ENCODE assay signal across 8 mouse cellular contexts in genomic region chr16:17723325-17723626, GRCm38 (mm10). TPM values are rescaled to one million over a fixed set of nuclear protein-coding genes. Genes with fewer than 3 reads are reported as not detected.
DNase-seq lines count a peak whose midpoint lies in the region; ATAC-seq and TF ChIP-seq lines count a peak whose summit lies in the region.

No protein-coding gene starts in this region.

- no peak for ATAC-seq in heart, embryonic 12.5 days (ENCODE audit: insufficient number of reproducible peaks, low FRiP score)
- ATAC-seq in midbrain, embryonic 12.5 days (ENCODE audit: low FRiP score, low read depth): no peak
- ATAC-seq in midbrain, postnatal 0 days (ENCODE audit: low FRiP score): no peak
- ATAC-seq in neural tube, embryonic 14.5 days (ENCODE audit: low read depth): no peak

- intact Hi-C loops in heart, postnatal 14 days (cut with DNase I): no loop called here

- DNase-seq in heart, postnatal 14 days: no peak
- no peak for DNase-seq in midbrain, postnatal 0 days (ENCODE audit: low spot score)
- no peak for DNase-seq in limb, embryonic 10.5 days (ENCODE audit: low spot score)
- no peak for DNase-seq in frontal cortex, postnatal 36 days (ENCODE audit: low spot score in 2 of 2)
- DNase-seq in kidney, adult 11 months: no peak

- no peak for TF ChIP-seq CTCF in midbrain, postnatal 0 days (IDR thresholded peaks at IDR 0.05)

- no peaks in the 10 kb centered on the region for H3K9me3 ChIP-seq in heart, embryonic 12.5 days (replicated peaks)
- H3K9me3 ChIP-seq in midbrain, embryonic 12.5 days: no peaks in the 10 kb centered on the region
- H3K9me3 ChIP-seq in midbrain, postnatal 0 days (ENCODE audit: low read length): no peaks in the 10 kb centered on the region
- H3K9me3 ChIP-seq in limb, embryonic 10.5 days (replicated peaks): no peaks in the 10 kb centered on the region
- no peaks in the 10 kb centered on the region for H3K9me3 ChIP-seq in neural tube, embryonic 14.5 days (ENCODE audit: control insufficient read depth, low read length)

- H3K27ac ChIP-seq in heart, embryonic 12.5 days (ENCODE audit: poor library complexity, severe bottlenecking): no peak overlapping the region
- H3K27ac ChIP-seq in midbrain, embryonic 12.5 days (replicated peaks): no peak overlapping the region
- no peak overlapping the region for H3K27ac ChIP-seq in midbrain, postnatal 0 days (ENCODE audit: low read depth, low read length)
- H3K27ac ChIP-seq in limb, embryonic 10.5 days: peak overlapping the region; percentile 91
- no peak overlapping the region for H3K27ac ChIP-seq in neural tube, embryonic 14.5 days (ENCODE audit: low read depth, low read length)

- H3K36me3 ChIP-seq in heart, embryonic 12.5 days: no peaks in the 10 kb centered on the region
- H3K36me3 ChIP-seq in midbrain, embryonic 12.5 days: no peaks in the 10 kb centered on the region
- H3K36me3 ChIP-seq in midbrain, postnatal 0 days (ENCODE audit: insufficient read depth, low read length): no peaks in the 10 kb centered on the region
- H3K36me3 ChIP-seq in limb, embryonic 10.5 days: peaks cover 9% of the 10 kb centered on the region; the same call in 1 of the 2 replicates
- H3K36me3 ChIP-seq in neural tube, embryonic 14.5 days (ENCODE audit: control insufficient read depth, insufficient read depth, low read length): no peaks in the 10 kb centered on the region

- peaks cover 25% of the 10 kb centered on the region for H3K4me1 ChIP-seq in heart, embryonic 12.5 days (replicated peaks)
- peaks cover 19% of the 10 kb centered on the region for H3K4me1 ChIP-seq in midbrain, embryonic 12.5 days
- peaks cover 12% of the 10 kb centered on the region for H3K4me1 ChIP-seq in midbrain, postnatal 0 days (ENCODE audit: insufficient read depth, low read length)
- H3K4me1 ChIP-seq in limb, embryonic 10.5 days: peaks cover 22% of the 10 kb centered on the region
- peaks cover 13% of the 10 kb centered on the region for H3K4me1 ChIP-seq in neural tube, embryonic 14.5 days (ENCODE audit: control insufficient read depth, insufficient read depth, low read length)

- H3K4me3 ChIP-seq in heart, embryonic 12.5 days: 0 out of 2 replicates have a peak overlapping the region, but pooled peaks have one; percentile 99
- no peak overlapping the region for H3K4me3 ChIP-seq in midbrain, embryonic 12.5 days
- H3K4me3 ChIP-seq in midbrain, postnatal 0 days (ENCODE audit: low read depth, low read length): no peak overlapping the region
- peak overlapping the region; percentile 95; the same call in 1 of the 2 replicates for H3K4me3 ChIP-seq in limb, embryonic 10.5 days
- H3K4me3 ChIP-seq in neural tube, embryonic 14.5 days (ENCODE audit: low read depth, low read length): no peak overlapping the region

- peak overlapping the region; percentile 91; the same call in 1 of the 2 replicates for H3K4me2 ChIP-seq in heart, embryonic 12.5 days
- H3K4me2 ChIP-seq in midbrain, embryonic 12.5 days (replicated peaks): peak overlapping the region; percentile 95; the same call in 1 of the 2 replicates
- H3K4me2 ChIP-seq in midbrain, postnatal 0 days (ENCODE audit: low read depth, low read length, poor library complexity, severe bottlenecking): no peak overlapping the region
- H3K4me2 ChIP-seq in neural tube, embryonic 14.5 days (ENCODE audit: low read depth, low read length): peak overlapping the region; percentile 30; the same call in 1 of the 2 replicates

- WGBS in heart, embryonic 12.5 days: 66% methylated on average over 1 of the region's 1 CpGs
- 90% methylated on average over 1 of the region's 1 CpGs for WGBS in midbrain, embryonic 12.5 days
- 92% methylated on average over 1 of the region's 1 CpGs for WGBS in midbrain, postnatal 0 days
- WGBS in limb, embryonic 10.5 days: 87% methylated on average over 1 of the region's 1 CpGs
- WGBS in neural tube, embryonic 14.5 days: 93% methylated on average over 1 of the region's 1 CpGs

- no peak overlapping the region for H3K9ac ChIP-seq in heart, embryonic 12.5 days
- no peak overlapping the region for H3K9ac ChIP-seq in midbrain, embryonic 12.5 days (replicated peaks)
- no peak overlapping the region for H3K9ac ChIP-seq in midbrain, postnatal 0 days (replicated peaks; ENCODE audit: low read length, poor library complexity, severe bottlenecking)
- no peak overlapping the region for H3K9ac ChIP-seq in neural tube, embryonic 14.5 days (replicated peaks; ENCODE audit: low read depth, low read length)

- no peaks in the 10 kb centered on the region for H3K27me3 ChIP-seq in heart, embryonic 12.5 days (replicated peaks)
- H3K27me3 ChIP-seq in midbrain, embryonic 12.5 days: no peaks in the 10 kb centered on the region
- H3K27me3 ChIP-seq in midbrain, postnatal 0 days (ENCODE audit: insufficient read depth, low read length): no peaks in the 10 kb centered on the region
- H3K27me3 ChIP-seq in limb, embryonic 10.5 days (ENCODE audit: low read depth, poor library complexity, severe bottlenecking): no peaks in the 10 kb centered on the region
- H3K27me3 ChIP-seq in neural tube, embryonic 14.5 days (ENCODE audit: control insufficient read depth, insufficient read depth, low read length): no peaks in the 10 kb centered on the region

RNA-seq across cellular contexts. Expression of gene Med15, which starts 9.4 kb away (rescaled TPM):
- polyA plus RNA-seq in heart, embryonic 12.5 days (2016; fragmentation: Nextera tagmentation; extraction: Ambion mirVana): 36.9 and 39.9 TPM in 2 replicates
- 10 to 100 TPM; 31.6 to 32.4 TPM for total RNA-seq in heart, postnatal 14 days (2021)
- polyA plus RNA-seq in midbrain, embryonic 12.5 days (2016; fragmentation: Nextera tagmentation; extraction: Ambion mirVana): 47.4 and 48.0 TPM in 2 replicates
- total RNA-seq in midbrain, postnatal 0 days (2014; rRNA removed): 58.3 and 60.7 TPM in 2 replicates
- polyA plus RNA-seq in midbrain, postnatal 0 days (2015; fragmentation: Nextera tagmentation; extraction: Ambion mirVana): 43.0 and 49.3 TPM in 2 replicates
- 53.2 and 55.1 TPM in 2 replicates for polyA plus RNA-seq in limb, embryonic 10.5 days (2016; fragmentation: Nextera tagmentation; extraction: Ambion mirVana)
- 46.9 and 51.0 TPM in 2 replicates for polyA plus RNA-seq in neural tube, embryonic 14.5 days (2014; fragmentation: Nextera tagmentation; extraction: Ambion mirVana)

RNA-seq across cellular contexts. Expression of gene Klhl22, which starts 36.1 kb away (rescaled TPM):
- 42.7 and 44.4 TPM in 2 replicates for polyA plus RNA-seq in heart, embryonic 12.5 days (2016; fragmentation: Nextera tagmentation; extraction: Ambion mirVana)
- total RNA-seq in heart, postnatal 14 days (2021): 10 to 100 TPM; 18.2 to 21.7 TPM
- polyA plus RNA-seq in midbrain, embryonic 12.5 days (2016; fragmentation: Nextera tagmentation; extraction: Ambion mirVana): 52.8 and 57.9 TPM in 2 replicates
- total RNA-seq in midbrain, postnatal 0 days (2014; rRNA removed): 150 and 156 TPM in 2 replicates
- 79.3 and 82.6 TPM in 2 replicates for polyA plus RNA-seq in midbrain, postnatal 0 days (2015; fragmentation: Nextera tagmentation; extraction: Ambion mirVana)
- polyA plus RNA-seq in limb, embryonic 10.5 days (2016; fragmentation: Nextera tagmentation; extraction: Ambion mirVana): 70.4 and 81.3 TPM in 2 replicates
- 90.9 and 98.9 TPM in 2 replicates for polyA plus RNA-seq in neural tube, embryonic 14.5 days (2014; fragmentation: Nextera tagmentation; extraction: Ambion mirVana)

Comparison
In these comparisons a context has a peak if more than half of its experiments do, and no peak if none do; other contexts are left out.
1. H3K4me3 ChIP-seq: peak in heart, embryonic 12.5 days (single experiment) and limb, embryonic 10.5 days (single experiment); none in midbrain, embryonic 12.5 days (single experiment), midbrain, postnatal 0 days (single experiment) and neural tube, embryonic 14.5 days (single experiment).